Mouse (Mus musculus) hindbrain, embryonic 11.5 days (tissue): ENCODE measurements around the gene Rbm5. TPM values are rescaled to one million over a fixed set of nuclear protein-coding genes. Genes with fewer than 3 reads are reported as not detected.
A peak's percentile ranks its signal among the peaks of the same experiment; 100 is the strongest.

Experiments
- ATAC-seq: fragments of 200-750 bp; cut with Nextera tagmentation; 2 replicates; pipeline ENCODE4 v1.8.0; 2017; ENCODE audit warnings: mild to moderate bottlenecking, moderate TSS enrichment, moderate library complexity; ENCODE audit not compliant: low FRiP score
- DNase-seq: peaks from one replicate; pipeline ENCODE4 v3.0.0-alpha.2; 2015; ENCODE audit warnings: low spot score
- H3K27ac ChIP-seq: fragments of 300-500 bp; sonication (generic); 2 replicates; pipeline ENCODE4 v1.5.1; 2014; ENCODE audit warnings: mild to moderate bottlenecking, low read depth, low read length
- H3K27me3 ChIP-seq: fragments of 300-500 bp; sonication (generic); 2 replicates; pipeline ENCODE4 v1.6.1; 2014; ENCODE audit warnings: mild to moderate bottlenecking, low read length, moderate library complexity, mixed read lengths; ENCODE audit not compliant: control insufficient read depth, insufficient read depth
- H3K36me3 ChIP-seq: fragments of 300-500 bp; sonication (generic); 2 replicates; pipeline ENCODE4 v1.6.1; 2014; ENCODE audit warnings: mild to moderate bottlenecking, low read length, moderate library complexity, mixed read lengths; ENCODE audit not compliant: control insufficient read depth, insufficient read depth
- H3K4me1 ChIP-seq: fragments of 300-500 bp; sonication (generic); replicated peaks from 2 replicates; pipeline ENCODE4 v1.6.1; 2014; ENCODE audit warnings: low read length, mixed read lengths; ENCODE audit not compliant: control insufficient read depth, insufficient read depth
- H3K4me2 ChIP-seq: fragments of 300-500 bp; sonication (generic); replicated peaks from 2 replicates; pipeline ENCODE4 v1.6.1; 2014; ENCODE audit warnings: mild to moderate bottlenecking, low read depth, low read length
- H3K4me3 ChIP-seq: fragments of 300-500 bp; sonication (generic); 2 replicates; pipeline ENCODE4 v1.5.1; 2014; ENCODE audit warnings: low read depth, low read length
- H3K9ac ChIP-seq: fragments of 300-500 bp; sonication (generic); 2 replicates; pipeline ENCODE4 v1.6.1; 2014; ENCODE audit warnings: low read depth, low read length
- H3K9me3 ChIP-seq: fragments of 300-500 bp; sonication (generic); 2 replicates; pipeline ENCODE4 v1.6.1; 2016; ENCODE audit warnings: low read length; ENCODE audit not compliant: control insufficient read depth
- WGBS: fragments of 180-500 bp; shearing (Covaris S2); extraction: QIAGEN DNeasy Blood & Tissue Kit; methylation state at CpG from one replicate; pipeline ENCODE4 v1.1.7; 2014; 5-methylcytosine and 5-hydroxymethylcytosine counted together
- polyA plus RNA-seq: library from polyadenylated mRNA; unstranded; fragments of >200 nt; fragmentation: Nextera tagmentation; extraction: Ambion mirVana; gene quantifications from 2 replicates; pipeline ENCODE4 v1.2.1, GENCODE M21; 2014

The Rbm5 gene
- polyA plus RNA-seq, 1 experiment from 2014 or later, result 241 TPM

- H3K27me3 ChIP-seq, result peaks cover 28% of the 10 kb centered on the region
- no peak for DNase-seq
- ATAC-seq, result peak; percentile 14; the same call in 1 of the 2 replicates
Observed at GRCm38 (mm10) chr9:107709096-107709696, 61.6 kb downstream of the Rbm5 start.

GRCm38 (mm10) chr9:107708439-107709095 is 62.2 kb downstream of the Rbm5 start:
- H3K4me1 ChIP-seq, result peaks cover 25% of the 10 kb centered on the region
- H3K9ac ChIP-seq, result peak overlapping the region; percentile 88
- H3K4me2 ChIP-seq, result peak overlapping the region; percentile 97
- ATAC-seq (no peak), DNase-seq (peak; percentile 46)
- WGBS, result 2% methylated on average over 21 of the region's 21 CpGs
- H3K27ac ChIP-seq, result peak overlapping the region; percentile 80
- H3K27me3 ChIP-seq, result peaks cover 28% of the 10 kb centered on the region
- no peaks in the 10 kb centered on the region for H3K9me3 ChIP-seq
- no peaks in the 10 kb centered on the region; the same call in 1 of the 2 replicates for H3K36me3 ChIP-seq
- peak overlapping the region; percentile 77 for H3K4me3 ChIP-seq

More at GRCm38 (mm10) chr9:107709096-107709696, 61.6 kb downstream of the Rbm5 start:
- Histone ChIP-seq H3K9ac (peak overlapping the region; percentile 88), H3K4me3 (peak overlapping the region; percentile 77), H3K36me3 (no peaks in the 10 kb centered on the region; the same call in 1 of the 2 replicates), H3K4me2 (peak overlapping the region; percentile 97), H3K27ac (peak overlapping the region; percentile 91), H3K4me1 (peaks cover 23% of the 10 kb centered on the region), H3K9me3 (no peaks in the 10 kb centered on the region)
- 1% methylated on average over 53 of the region's 55 CpGs for WGBS

GRCm38 (mm10) chr9:107707701-107708438 is 62.9 kb downstream of the Rbm5 start:
- Histone ChIP-seq H3K9me3 (no peaks in the 10 kb centered on the region), H3K4me3 (peak overlapping the region; percentile 77), H3K4me2 (peak overlapping the region; percentile 97), H3K27ac (peak overlapping the region; percentile 80), H3K9ac (peak overlapping the region; percentile 88), H3K4me1 (peaks cover 25% of the 10 kb centered on the region), H3K36me3 (no peaks in the 10 kb centered on the region; the same call in 1 of the 2 replicates), H3K27me3 (peaks cover 28% of the 10 kb centered on the region)
- DNase-seq, result peak; percentile 62
- under 1% methylated on average over 17 of the region's 17 CpGs for WGBS
- no peak; the same call in 1 of the 2 replicates for ATAC-seq

- peaks cover 25% of the 10 kb centered on the region for H3K4me1 ChIP-seq
- no peak for ATAC-seq
Observed at GRCm38 (mm10) chr9:107706781-107707211, 64.0 kb downstream of the Rbm5 start.

GRCm38 (mm10) chr9:107703337-107704122 is 67.3 kb downstream of the Rbm5 start:
- Histone ChIP-seq H3K27ac (no peak overlapping the region), H3K4me1 (peaks cover 36% of the 10 kb centered on the region), H3K27me3 (peaks cover 16% of the 10 kb centered on the region), H3K9ac (no peak overlapping the region), H3K9me3 (no peaks in the 10 kb centered on the region), H3K4me2 (no peak overlapping the region), H3K36me3 (no peaks in the 10 kb centered on the region; the same call in 1 of the 2 replicates), H3K4me3 (no peak overlapping the region)
- no peak for ATAC-seq
- no peak for DNase-seq
- WGBS, result 70% methylated on average over 14 of the region's 14 CpGs

More at GRCm38 (mm10) chr9:107706781-107707211, 64.0 kb downstream of the Rbm5 start:
- peak; percentile 62 for DNase-seq
- Histone ChIP-seq H3K4me3 (peak overlapping the region; percentile 77), H3K9me3 (no peaks in the 10 kb centered on the region), H3K9ac (peak overlapping the region; percentile 88), H3K27me3 (peaks cover 28% of the 10 kb centered on the region), H3K4me2 (peak overlapping the region; percentile 97), H3K27ac (peak overlapping the region; percentile 80), H3K36me3 (no peaks in the 10 kb centered on the region; the same call in 1 of the 2 replicates)
- 2% methylated on average over 14 of the region's 14 CpGs for WGBS

- Histone ChIP-seq H3K36me3 (no peaks in the 10 kb centered on the region; the same call in 1 of the 2 replicates), H3K4me1 (peaks cover 36% of the 10 kb centered on the region), H3K9ac (no peak overlapping the region), H3K4me3 (no peak overlapping the region), H3K27ac (no peak overlapping the region), H3K9me3 (no peaks in the 10 kb centered on the region), H3K27me3 (peaks cover 7% of the 10 kb centered on the region), H3K4me2 (no peak overlapping the region)
- no peak for DNase-seq
- ATAC-seq, result no peak
- 81% methylated on average over 3 of the region's 3 CpGs for WGBS
Observed at GRCm38 (mm10) chr9:107702606-107703185, 68.1 kb downstream of the Rbm5 start.

DNA sequence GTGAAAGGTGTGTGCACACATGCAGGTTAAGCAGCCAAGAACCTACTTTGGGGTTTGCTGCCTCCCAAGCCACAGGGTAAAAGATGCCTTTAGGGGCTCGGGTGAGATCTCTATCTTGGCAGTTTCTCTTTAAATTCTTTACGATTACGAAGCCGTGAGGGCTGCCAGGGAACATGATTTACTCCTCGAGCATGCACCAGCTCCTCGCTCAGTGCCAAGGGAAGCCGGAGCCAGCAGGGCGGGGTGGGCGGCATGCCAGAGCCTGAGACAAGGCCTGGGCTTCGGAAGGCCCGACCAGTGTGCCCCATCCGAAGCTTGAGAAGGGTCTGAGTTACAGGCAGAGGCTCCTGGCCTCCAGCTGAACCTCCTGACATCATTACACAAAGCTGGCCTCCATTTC is 69.2 kb downstream of the Rbm5 start:
- H3K4me2 ChIP-seq, result no peak overlapping the region
- no peak for DNase-seq
- WGBS, result 79% methylated on average over 12 of the region's 12 CpGs

More for the DNA sequence above, 69.2 kb downstream of the Rbm5 start:
- Histone ChIP-seq H3K4me1 (peaks cover 43% of the 10 kb centered on the region), H3K4me3 (no peak overlapping the region), H3K9me3 (no peaks in the 10 kb centered on the region), H3K27me3 (0 out of 2 replicates have a peak, but pooled peaks cover 4% of the 10 kb centered on the region), H3K27ac (no peak overlapping the region), H3K9ac (no peak overlapping the region), H3K36me3 (no peaks in the 10 kb centered on the region; the same call in 1 of the 2 replicates)
- ATAC-seq, result no peak
